Mouse (Mus musculus): ENCODE data around the gene Cela1. TPM values are rescaled to one million over a fixed set of nuclear protein-coding genes. Genes with fewer than 3 reads are reported as not detected.

Cela1 gene
- polyA plus RNA-seq, 1 experiment: 3.4 TPM

DNA sequence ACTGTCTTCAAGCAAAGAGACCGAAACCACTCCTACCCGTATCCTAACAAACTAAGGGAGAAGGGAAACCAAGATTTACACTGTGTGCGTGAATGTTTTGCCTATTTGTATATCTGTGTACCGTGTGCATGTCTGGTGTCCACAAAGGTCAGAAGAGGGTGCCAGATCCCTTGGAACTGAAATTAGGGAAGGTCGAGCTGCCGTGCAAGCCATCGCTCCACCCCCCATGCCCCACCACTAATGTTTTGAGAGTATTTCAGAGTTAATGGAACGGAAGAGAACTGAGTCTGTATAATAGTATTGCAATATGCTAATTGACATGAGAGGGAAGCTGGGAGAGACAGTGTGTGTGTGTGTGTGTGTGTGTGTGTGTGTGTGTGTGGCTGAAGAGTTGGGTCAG lies 10.0 kb downstream of the Cela1 start:
- no peak overlapping the region for H3K4me3 ChIP-seq (ENCODE audit: insufficient read depth, low read length)
- no peak overlapping the region for H3K27ac ChIP-seq (ENCODE audit: insufficient read depth, low read length)
- no peaks in the 10 kb centered on the region for H3K4me1 ChIP-seq (ENCODE audit: control insufficient read depth, insufficient read depth, low read length)
- TF ChIP-seq CTCF (IDR thresholded peaks at IDR 0.05; ENCODE audit: borderline replicate concordance, insufficient read depth, low read length) (no peak), POLR2A (IDR thresholded peaks at IDR 0.05; ENCODE audit: low read depth, low read length) (no peak)

DNA sequence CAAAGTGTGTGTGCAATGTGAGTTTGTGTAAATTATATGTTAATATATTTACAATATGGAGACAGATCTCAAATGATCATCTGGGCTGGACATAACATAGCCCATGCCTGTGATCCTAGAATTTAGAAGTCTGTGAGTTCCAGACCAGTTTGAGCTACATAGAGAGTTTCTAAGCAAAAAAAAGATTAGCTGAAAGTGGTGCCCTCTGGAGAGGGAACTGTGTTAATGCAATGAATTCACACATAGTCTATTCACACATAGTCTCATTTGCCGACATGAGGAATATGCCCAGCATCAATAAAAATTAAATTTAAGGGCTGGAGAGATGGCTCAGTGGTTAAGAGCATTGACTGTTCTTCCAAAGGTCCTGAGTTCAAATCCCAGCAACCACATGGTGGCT lies 11.2 kb downstream of the Cela1 start:
- Histone ChIP-seq H3K4me1 (ENCODE audit: control insufficient read depth, insufficient read depth, low read length) (no peaks in the 10 kb centered on the region), H3K27ac (ENCODE audit: insufficient read depth, low read length) (no peak overlapping the region), H3K4me3 (ENCODE audit: insufficient read depth, low read length) (no peak overlapping the region)
- no peak for TF ChIP-seq CTCF (IDR thresholded peaks at IDR 0.05; ENCODE audit: borderline replicate concordance, insufficient read depth, low read length)
- TF ChIP-seq POLR2A (IDR thresholded peaks at IDR 0.05; ENCODE audit: low read depth, low read length): no peak

DNA sequence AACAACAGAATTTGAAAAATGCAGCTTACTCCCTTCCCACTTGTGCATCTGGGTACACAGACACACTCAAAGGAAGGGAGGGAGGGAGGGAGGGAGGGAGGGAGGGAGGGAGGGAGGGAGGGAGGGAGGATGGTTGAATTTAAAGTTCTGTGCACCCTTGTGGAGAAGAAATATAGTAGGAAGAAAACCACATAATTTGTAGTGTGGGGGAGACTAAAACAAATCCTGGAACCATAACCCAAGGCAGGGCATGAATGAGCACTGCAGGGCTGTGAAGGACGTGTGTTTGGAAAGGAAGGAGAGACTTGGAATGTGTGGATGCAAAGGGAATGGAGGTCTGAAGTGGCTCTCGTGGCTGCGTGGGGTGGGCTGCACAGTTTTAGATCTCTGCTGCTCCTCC lies 12.2 kb downstream of the Cela1 start:
- TF ChIP-seq CTCF (IDR thresholded peaks at IDR 0.05; ENCODE audit: borderline replicate concordance, insufficient read depth, low read length): no peak
- H3K4me3 ChIP-seq (ENCODE audit: insufficient read depth, low read length): no peak overlapping the region

DNA sequence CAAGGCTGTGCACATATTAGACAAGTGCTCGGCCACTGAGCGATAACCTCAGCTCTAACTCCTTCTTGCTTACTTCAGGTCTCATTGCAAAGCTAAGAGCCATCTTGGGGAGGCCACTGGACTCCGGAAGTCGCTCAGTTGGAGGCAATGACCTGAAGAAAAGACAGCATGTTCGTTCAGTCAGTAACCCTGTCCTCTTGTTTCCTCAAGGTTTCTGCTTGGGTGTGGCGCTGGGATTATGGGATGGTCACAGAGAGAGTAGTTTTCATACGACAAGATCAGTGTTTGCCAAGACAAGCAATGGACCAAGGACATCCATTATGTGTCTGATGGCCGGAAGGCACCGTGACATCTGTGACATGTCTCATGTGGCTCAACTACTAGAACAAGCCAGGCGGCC lies 13.2 kb downstream of the Cela1 start:
- Histone ChIP-seq H3K27ac (ENCODE audit: insufficient read depth, low read length) (no peak overlapping the region), H3K4me1 (ENCODE audit: control insufficient read depth, insufficient read depth, low read length) (no peaks in the 10 kb centered on the region), H3K4me3 (ENCODE audit: insufficient read depth, low read length) (no peak overlapping the region)
- no peak for TF ChIP-seq POLR2A (IDR thresholded peaks at IDR 0.05; ENCODE audit: low read depth, low read length)
- no peak for TF ChIP-seq CTCF (IDR thresholded peaks at IDR 0.05; ENCODE audit: borderline replicate concordance, insufficient read depth, low read length)

More for the DNA sequence above, 12.2 kb downstream of the Cela1 start:
- Histone ChIP-seq H3K27ac (ENCODE audit: insufficient read depth, low read length) (no peak overlapping the region), H3K4me1 (ENCODE audit: control insufficient read depth, insufficient read depth, low read length) (no peaks in the 10 kb centered on the region)

DNA sequence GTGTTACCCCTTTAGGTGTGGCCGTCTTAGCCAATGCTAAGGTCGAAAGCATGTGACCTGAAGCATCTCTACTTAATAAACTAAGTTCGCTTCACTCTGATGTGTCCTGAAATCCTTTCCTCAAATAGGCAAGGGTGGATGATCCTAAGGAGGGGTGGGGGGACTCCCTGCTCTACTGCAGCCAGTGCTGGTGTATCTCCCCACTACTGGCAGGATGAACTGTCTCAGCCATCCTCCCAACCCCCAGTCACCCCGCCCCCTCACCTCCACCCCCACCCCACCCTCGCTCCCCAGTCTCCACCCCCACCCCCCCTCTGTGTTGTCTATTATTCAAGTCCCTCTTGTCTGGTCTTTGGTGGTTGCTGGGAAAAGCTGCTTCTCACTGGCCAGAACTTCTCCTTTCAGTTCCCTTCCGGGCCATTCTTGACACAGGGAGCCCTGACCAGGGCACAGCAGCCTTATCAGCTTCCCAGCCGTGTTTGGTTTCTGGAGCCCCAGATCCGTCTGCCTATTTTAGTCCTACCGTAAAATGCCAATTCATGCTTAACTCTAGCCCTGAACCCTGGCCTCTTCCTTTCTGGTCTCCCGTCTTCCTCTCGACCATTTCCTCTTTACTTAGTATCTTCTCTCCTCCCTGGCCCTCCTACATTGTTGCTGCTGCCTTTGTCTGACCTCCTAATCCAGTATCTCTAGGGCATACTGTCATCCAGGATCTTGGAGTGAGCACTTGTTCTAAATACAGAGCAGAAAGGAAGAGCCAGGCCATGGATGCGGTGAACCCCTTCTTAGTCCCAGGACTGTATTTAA lies 13.9 kb downstream of the Cela1 start:
- Histone ChIP-seq H3K4me1 (ENCODE audit: control insufficient read depth, insufficient read depth, low read length) (no peaks in the 10 kb centered on the region), H3K4me3 (ENCODE audit: insufficient read depth, low read length) (no peak overlapping the region), H3K27ac (ENCODE audit: insufficient read depth, low read length) (no peak overlapping the region)
- TF ChIP-seq CTCF (IDR thresholded peaks at IDR 0.05; ENCODE audit: borderline replicate concordance, insufficient read depth, low read length) (no peak), POLR2A (IDR thresholded peaks at IDR 0.05; ENCODE audit: low read depth, low read length) (no peak)

DNA sequence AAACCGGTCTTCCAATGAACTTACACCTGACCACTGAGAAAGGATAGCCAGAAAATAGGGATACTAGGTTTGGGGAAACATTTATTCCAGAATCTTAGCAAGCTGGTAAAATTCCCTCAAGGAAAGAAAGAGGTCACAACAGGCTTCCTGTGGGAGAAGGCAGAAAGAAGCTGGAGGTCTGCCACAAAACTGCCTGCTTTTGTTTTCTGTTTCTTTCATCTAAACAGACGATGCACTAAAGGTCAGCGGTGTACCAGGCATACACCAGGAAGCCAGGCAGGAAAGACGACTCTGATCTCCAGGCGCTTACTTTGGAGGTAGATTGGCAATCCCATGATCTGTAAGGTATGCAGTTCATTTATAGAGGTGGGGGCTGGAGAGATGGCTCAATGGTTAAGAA lies 16.9 kb downstream of the Cela1 start:
- Histone ChIP-seq H3K27ac (ENCODE audit: insufficient read depth, low read length) (no peak overlapping the region), H3K4me1 (ENCODE audit: control insufficient read depth, insufficient read depth, low read length) (no peaks in the 10 kb centered on the region), H3K4me3 (ENCODE audit: insufficient read depth, low read length) (no peak overlapping the region)
- TF ChIP-seq CTCF (IDR thresholded peaks at IDR 0.05; ENCODE audit: borderline replicate concordance, insufficient read depth, low read length) (no peak), POLR2A (IDR thresholded peaks at IDR 0.05; ENCODE audit: low read depth, low read length) (no peak)

DNA sequence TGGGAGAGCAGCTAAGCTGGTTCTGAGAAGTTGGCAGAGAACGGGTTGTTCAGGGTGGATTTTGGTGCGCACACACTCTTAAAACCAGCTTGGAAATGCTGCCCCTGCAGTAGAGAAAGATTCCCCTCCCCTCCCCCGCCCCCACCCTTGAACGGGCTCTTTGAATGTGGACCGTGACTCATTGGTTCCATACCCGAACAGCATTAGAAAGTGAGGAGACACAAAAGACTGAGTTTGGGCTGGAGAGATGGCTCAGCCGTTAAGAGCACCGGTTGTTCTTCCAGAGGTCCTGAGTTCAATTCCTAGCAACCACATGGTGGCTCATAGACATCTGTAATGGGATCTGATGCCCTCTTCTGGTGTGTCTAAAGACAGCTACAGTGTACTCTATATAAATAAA lies 17.7 kb downstream of the Cela1 start:
- Histone ChIP-seq H3K4me1 (ENCODE audit: control insufficient read depth, insufficient read depth, low read length) (no peaks in the 10 kb centered on the region), H3K27ac (ENCODE audit: insufficient read depth, low read length) (no peak overlapping the region), H3K4me3 (ENCODE audit: insufficient read depth, low read length) (no peak overlapping the region)
- TF ChIP-seq POLR2A (IDR thresholded peaks at IDR 0.05; ENCODE audit: low read depth, low read length) (no peak), CTCF (IDR thresholded peaks at IDR 0.05; ENCODE audit: borderline replicate concordance, insufficient read depth, low read length) (no peak)

DNA sequence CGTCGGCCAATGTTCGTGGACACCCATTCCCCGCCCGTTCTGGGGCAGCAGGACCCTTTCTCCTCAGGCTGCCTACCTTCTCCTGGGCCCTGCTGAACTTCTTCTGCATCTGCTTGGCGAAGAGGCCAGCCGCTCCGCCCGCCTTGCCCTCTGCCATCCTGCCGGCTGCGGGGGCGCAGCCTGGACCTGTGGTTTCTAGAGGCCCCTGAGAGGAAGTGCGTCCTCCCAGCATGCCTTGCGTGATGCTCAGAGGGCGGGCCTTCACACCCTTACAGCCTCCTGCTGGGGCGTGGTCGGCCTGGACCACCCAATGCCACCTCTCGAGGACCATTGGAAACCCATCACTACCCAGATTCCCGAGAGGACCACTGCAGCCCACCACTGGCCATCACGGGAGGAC lies 18.4 kb downstream of the Cela1 start, which contains the start of gene Bin2:
TSS of gene Bin2 (minus strand) at position 217 of the 400 bp plus-strand sequence.
- no peaks in the 10 kb centered on the region for H3K4me1 ChIP-seq (ENCODE audit: control insufficient read depth, insufficient read depth, low read length)
- TF ChIP-seq CTCF (IDR thresholded peaks at IDR 0.05; ENCODE audit: borderline replicate concordance, insufficient read depth, low read length): no peak
- no peak for TF ChIP-seq POLR2A (IDR thresholded peaks at IDR 0.05; ENCODE audit: low read depth, low read length)
- H3K27ac ChIP-seq (ENCODE audit: insufficient read depth, low read length): no peak within 1 kb of the TSS
- H3K4me3 ChIP-seq (ENCODE audit: insufficient read depth, low read length): no peak within 1 kb of the TSS

DNA sequence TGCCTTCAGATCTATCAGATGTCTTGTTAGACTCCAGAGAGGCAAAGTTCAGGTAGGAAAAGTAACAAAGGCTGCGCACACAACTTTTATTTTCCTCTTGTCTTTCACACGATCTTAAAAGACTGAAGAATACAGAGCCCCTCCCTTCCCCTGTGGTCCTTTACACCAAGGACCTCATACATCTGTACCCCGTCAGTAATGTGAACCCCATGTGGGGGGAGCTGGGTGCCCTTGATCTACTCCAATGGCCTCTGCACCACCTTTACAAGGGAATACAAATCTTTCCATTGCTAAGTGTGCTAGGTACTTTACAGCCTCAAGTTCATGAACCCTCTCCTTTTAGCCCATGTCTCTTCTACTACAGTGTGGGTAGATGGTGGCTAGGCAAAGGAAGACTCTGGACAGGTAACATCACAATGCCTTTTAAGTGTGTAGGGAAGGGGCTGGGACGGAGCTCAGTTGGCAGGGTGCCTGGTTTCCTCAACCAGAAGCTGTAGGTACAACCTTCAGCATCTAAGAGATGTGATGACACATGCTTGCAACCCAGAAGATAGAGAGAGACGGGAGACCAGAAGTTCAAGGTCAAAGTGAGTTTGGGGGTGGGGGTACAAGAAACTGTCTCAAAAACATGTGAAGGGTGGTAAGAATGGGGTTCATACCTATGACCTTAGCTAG lies 19.7 kb downstream of the Cela1 start:
- no peaks in the 10 kb centered on the region for H3K4me1 ChIP-seq (ENCODE audit: control insufficient read depth, insufficient read depth, low read length)
- H3K27ac ChIP-seq (ENCODE audit: insufficient read depth, low read length): no peak overlapping the region
- TF ChIP-seq CTCF (IDR thresholded peaks at IDR 0.05; ENCODE audit: borderline replicate concordance, insufficient read depth, low read length) (no peak), POLR2A (IDR thresholded peaks at IDR 0.05; ENCODE audit: low read depth, low read length) (no peak)
- no peak overlapping the region for H3K4me3 ChIP-seq (ENCODE audit: insufficient read depth, low read length)

DNA sequence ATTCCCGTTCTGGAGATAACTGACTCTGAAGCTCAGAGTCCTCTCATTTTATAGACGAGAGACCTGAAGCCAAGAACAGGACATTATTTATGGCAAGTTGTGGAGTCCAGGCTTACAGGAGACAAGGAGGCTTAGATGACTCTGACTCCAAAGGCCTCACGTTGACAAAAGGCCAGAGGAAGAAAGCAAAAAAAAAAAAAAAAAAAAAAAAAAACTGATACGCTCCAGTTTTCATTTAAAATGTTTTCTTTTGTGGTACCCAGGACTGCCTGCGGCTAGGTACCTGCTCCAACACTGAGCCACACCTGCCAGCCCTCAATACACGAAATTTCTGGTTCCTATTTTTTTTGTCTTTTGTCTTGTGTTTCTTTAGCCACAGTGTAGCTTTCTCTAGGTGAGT lies 20.3 kb downstream of the Cela1 start:
- no peaks in the 10 kb centered on the region for H3K4me1 ChIP-seq (ENCODE audit: control insufficient read depth, insufficient read depth, low read length)
- no peak overlapping the region for H3K27ac ChIP-seq (ENCODE audit: insufficient read depth, low read length)
- TF ChIP-seq POLR2A (IDR thresholded peaks at IDR 0.05; ENCODE audit: low read depth, low read length): no peak
- TF ChIP-seq CTCF (IDR thresholded peaks at IDR 0.05; ENCODE audit: borderline replicate concordance, insufficient read depth, low read length): no peak
- H3K4me3 ChIP-seq (ENCODE audit: insufficient read depth, low read length): no peak overlapping the region

All from embryonic fibroblast, embryonic 13.5 days (primary cell).